Mouse (Mus musculus): ENCODE data around the gene Slc12a7. TPM values are rescaled to one million over a fixed set of nuclear protein-coding genes. Genes with fewer than 3 reads are reported as not detected.

The Slc12a7 gene
- 78.9 TPM for polyA plus RNA-seq (2017; shearing (Covaris generic))

GRCm38 (mm10) chr13:73732742-73733700 is at the start of gene Slc12a7:
Gene Slc12a7 (plus strand): TSS chr13:73733094.

GRCm38 (mm10) chr13:73704694-73705325 is 28.1 kb upstream of the Slc12a7 start, which contains the start of gene Slc6a19:
Gene Slc6a19 (minus strand): TSS chr13:73704865.

DNA sequence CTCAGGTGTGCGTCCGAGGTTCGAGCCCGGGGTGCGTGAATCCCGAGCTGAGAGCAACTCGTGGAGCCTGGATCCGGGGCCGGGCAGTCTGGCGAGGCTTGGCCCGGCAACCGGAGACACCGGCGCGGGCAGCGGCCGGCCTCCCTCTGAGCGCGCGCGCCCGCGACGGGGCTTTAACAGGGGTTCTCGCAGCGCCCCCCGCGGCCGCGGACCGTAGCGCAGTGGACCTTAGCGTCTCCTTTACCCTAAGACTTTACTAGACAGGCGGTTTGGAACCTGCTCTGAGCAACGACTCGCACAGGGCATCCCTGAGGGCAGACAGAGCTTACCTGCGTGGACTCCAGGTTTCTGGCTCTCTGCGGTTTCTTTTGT is 114.6 kb downstream of the Slc12a7 start, which contains the start of gene Nkd2:
TSS of gene Nkd2 (minus strand) at position 167 of the 372 bp plus-strand sequence.

Other genes with a start within 250 kb of the Slc12a7 start
- gene Slc6a3, start 196.3 kb upstream of the Slc12a7 start, polyA plus RNA-seq (2017; shearing (Covaris generic)) = not detected
- gene Clptm1l, start 129.1 kb upstream of the Slc12a7 start, polyA plus RNA-seq (2017; shearing (Covaris generic)) = 14.4 TPM
- 7.9 TPM for gene Tert, start 106.2 kb upstream of the Slc12a7 start, polyA plus RNA-seq (2017; shearing (Covaris generic))
- gene Slc6a18, start 55.1 kb upstream of the Slc12a7 start, polyA plus RNA-seq (2017; shearing (Covaris generic)) = not detected
- gene Slc6a19, start 28.2 kb upstream of the Slc12a7 start, polyA plus RNA-seq (2017; shearing (Covaris generic)) = not detected
- gene Nkd2, start 114.5 kb downstream of the Slc12a7 start, polyA plus RNA-seq (2017; shearing (Covaris generic)) = 0.18 TPM
- 3.4 TPM for gene Trip13, start 204.7 kb downstream of the Slc12a7 start, polyA plus RNA-seq (2017; shearing (Covaris generic))
- gene Brd9, start 204.7 kb downstream of the Slc12a7 start, polyA plus RNA-seq (2017; shearing (Covaris generic)) = 70.5 TPM
- not detected for gene Zdhhc11, start 230.8 kb downstream of the Slc12a7 start, polyA plus RNA-seq (2017; shearing (Covaris generic))